Mouse (Mus musculus) MEL (cell line): Measurements from ENCODE around the gene Aldh1a2. TPM values are rescaled to one million over a fixed set of nuclear protein-coding genes. Genes with fewer than 3 reads are reported as not detected.

Experiments
- DNase-seq: peaks from one replicate; pipeline ENCODE4 v3.0.0; 2011; ENCODE audit warnings: low read depth, low spot score
- H3K27ac ChIP-seq: 2 replicates; pipeline ENCODE4 v1.5.1; 2012; ENCODE audit warnings: low read depth, mild to moderate bottlenecking, control low read depth, low read length, moderate library complexity; ENCODE audit not compliant: control insufficient read depth
- H3K27me3 ChIP-seq, 2 experiments: fragments of 150-350 bp in 1 of 2; sonication (generic) in 1 of 2; 2 replicates each; pipeline ENCODE4 v1.6.1; 2012; ENCODE audit warnings: low read length in 2 of 2, mild to moderate bottlenecking in 2 of 2, improper control_type of control experiment in 1 of 2, moderate library complexity in 1 of 2; ENCODE audit not compliant: insufficient read depth in 2 of 2, control insufficient read depth in 1 of 2
- H3K36me3 ChIP-seq, 2 experiments: 2 replicates each; pipeline ENCODE4 v1.6.1; 2012 to 2014; ENCODE audit warnings: low read length in 2 of 2, improper control_type of control experiment in 1 of 2, inconsistent platforms in 1 of 2, mild to moderate bottlenecking in 1 of 2; ENCODE audit not compliant: insufficient read depth in 2 of 2, control insufficient read depth in 1 of 2
- H3K4me1 ChIP-seq, 2 experiments: fragments of 150-350 bp in 1 of 2; sonication (generic) in 1 of 2; 2 replicates each; pipeline ENCODE4 v1.6.1; 2012; ENCODE audit warnings: low read length in 2 of 2, improper control_type of control experiment in 1 of 2, mild to moderate bottlenecking in 1 of 2; ENCODE audit not compliant: insufficient read depth in 2 of 2, control insufficient read depth in 1 of 2
- H3K4me3 ChIP-seq, 2 experiments: fragments of 150-350 bp in 1 of 2; sonication (generic) in 1 of 2; 2 replicates each; pipeline ENCODE4 v1.5.1; 2012; ENCODE audit warnings: low read depth in 2 of 2, low read length in 2 of 2, mild to moderate bottlenecking in 2 of 2, moderate library complexity in 2 of 2, control low read depth in 1 of 2, improper control_type of control experiment in 1 of 2; ENCODE audit not compliant: control insufficient read depth in 1 of 2, insufficient read depth in 1 of 2
- H3K79me2 ChIP-seq: 2 replicates; pipeline ENCODE4 v1.6.1; 2012; ENCODE audit warnings: mild to moderate bottlenecking, low read length, moderate library complexity; ENCODE audit not compliant: control insufficient read depth, poor library complexity, insufficient read depth
- H3K9ac ChIP-seq: 2 replicates; pipeline ENCODE4 v1.6.1; 2012; ENCODE audit warnings: low read depth, mild to moderate bottlenecking, control low read depth, low read length, moderate library complexity; ENCODE audit not compliant: control insufficient read depth, poor library complexity, severe bottlenecking
- H3K9me3 ChIP-seq: fragments of 150-350 bp; sonication (generic); replicated peaks from 2 replicates; pipeline ENCODE4 v1.6.1; 2012; ENCODE audit warnings: mild to moderate bottlenecking, low read length, improper control_type of control experiment, moderate library complexity; ENCODE audit not compliant: insufficient read depth
- CHD1 ChIP-seq: IDR thresholded peaks from 2 replicates; pipeline ENCODE4 v1.6.1; 2012; ENCODE audit warnings: low read depth, mild to moderate bottlenecking, inconsistent platforms, low read length, improper control_type of control experiment
- CHD2 ChIP-seq: IDR thresholded peaks from 2 replicates; pipeline ENCODE4 v1.6.1; 2011; ENCODE audit warnings: low read length, improper control_type of control experiment
- EP300 ChIP-seq, 2 experiments: IDR thresholded peaks; 2 replicates each; pipeline ENCODE4 v1.6.1; 2011; ENCODE audit warnings: improper control_type of control experiment in 2 of 2, low read length in 2 of 2, low read depth in 1 of 2, mild to moderate bottlenecking in 1 of 2
- GABPA ChIP-seq: IDR thresholded peaks from 2 replicates; pipeline ENCODE4 v1.6.1; 2012; ENCODE audit warnings: low read depth, mild to moderate bottlenecking, inconsistent platforms, low read length, improper control_type of control experiment, moderate library complexity
- GATA1 ChIP-seq: IDR thresholded peaks from 2 replicates; pipeline ENCODE4 v1.6.1; 2011; ENCODE audit warnings: low read depth, low read length, improper control_type of control experiment
- JUND ChIP-seq: IDR thresholded peaks from 2 replicates; pipeline ENCODE4 v1.6.1; 2011; ENCODE audit warnings: low read depth, mild to moderate bottlenecking, improper control_type of control experiment, low read length
- NELFE ChIP-seq: IDR thresholded peaks from 2 replicates; pipeline ENCODE4 v1.6.1; 2011; ENCODE audit warnings: low read depth, low read length, improper control_type of control experiment
- POLR2A ChIP-seq, 2 experiments: IDR thresholded peaks; 2 replicates each; pipeline ENCODE4 v1.6.1; 2011 to 2012; ENCODE audit warnings: low read length in 2 of 2, mild to moderate bottlenecking in 2 of 2, control low read depth in 1 of 2, improper control_type of control experiment in 1 of 2, low read depth in 1 of 2, moderate library complexity in 1 of 2; ENCODE audit not compliant: control insufficient read depth in 1 of 2, insufficient read depth in 1 of 2, poor library complexity in 1 of 2
- POLR2AphosphoS5 ChIP-seq: IDR thresholded peaks from 2 replicates; pipeline ENCODE4 v1.6.1; 2012; ENCODE audit warnings: low read depth, borderline replicate concordance, mild to moderate bottlenecking, inconsistent platforms, low read length, moderate library complexity, mixed read lengths
- RAD21 ChIP-seq: IDR thresholded peaks from 2 replicates; pipeline ENCODE4 v1.6.1; 2011; ENCODE audit warnings: mild to moderate bottlenecking, low read depth, low read length, improper control_type of control experiment
- RCOR1 ChIP-seq: IDR thresholded peaks from 2 replicates; pipeline ENCODE4 v1.6.1; 2012; ENCODE audit warnings: low read depth, mild to moderate bottlenecking, inconsistent platforms, low read length, improper control_type of control experiment
- TAL1 ChIP-seq: IDR thresholded peaks from 2 replicates; pipeline ENCODE4 v1.6.1; 2012; ENCODE audit warnings: mild to moderate bottlenecking, inconsistent platforms, low read length, moderate library complexity, mixed read lengths
- TCF12 ChIP-seq: IDR thresholded peaks from 2 replicates; pipeline ENCODE4 v1.6.1; 2014; ENCODE audit warnings: low read depth, mild to moderate bottlenecking, inconsistent platforms, low read length, improper control_type of control experiment, moderate library complexity
- USF1 ChIP-seq: IDR thresholded peaks from 2 replicates; pipeline ENCODE4 v1.6.1; 2014; ENCODE audit warnings: low read depth, mild to moderate bottlenecking, inconsistent platforms, low read length, improper control_type of control experiment, moderate library complexity
- ZKSCAN1 ChIP-seq: IDR thresholded peaks from 2 replicates; pipeline ENCODE4 v1.6.1; 2012; ENCODE audit warnings: low read depth, mild to moderate bottlenecking, inconsistent platforms, low read length, improper control_type of control experiment, moderate library complexity
- ZNF384 ChIP-seq: IDR thresholded peaks from 2 replicates; pipeline ENCODE4 v1.6.1; 2012; ENCODE audit warnings: low read depth, mild to moderate bottlenecking, inconsistent platforms, low read length, improper control_type of control experiment
- polyA plus RNA-seq, 2 experiments: library from polyadenylated mRNA; stranded (reverse) in 1 of 2; unstranded in 1 of 2; fragments of >175 nt in 1 of 2; fragments of >200 nt in 1 of 2; gene quantifications; 2 replicates each; pipeline versions ENCODE4 v1.2.1 to v1.2.4; 2012; ENCODE audit warnings: low replicate concordance in 2 of 2, low read depth in 1 of 2; ENCODE audit not compliant: insufficient read length in 2 of 2, insufficient read depth in 1 of 2, missing spikeins in 1 of 2
- total RNA-seq: library from RNA; depleted of rRNA; stranded (reverse); fragments of 300-350 nt; gene quantifications from 2 replicates; pipeline ENCODE4 v1.2.3, GENCODE M21; 2012

Aldh1a2 gene
- total and polyA plus RNA-seq, 3 experiments: not detected

- TF ChIP-seq RCOR1: no peak
- peak; percentile 34; the same call in 1 of the 2 replicates for TF ChIP-seq ZKSCAN1
- TF ChIP-seq EP300 (IDR thresholded peaks at IDR 0.05; ENCODE audit: low read depth in 1 of 2, low read length in 2 of 2): peak in 1 of 2 experiments; percentile 75; a peak in 2 of 4 replicates
- peak; percentile 96 for TF ChIP-seq ZNF384
- H3K9ac ChIP-seq: no peak overlapping the region
- DNase-seq: peak; percentile 48
Observed at GRCm38 (mm10) chr9:71198826-71199225, 16.8 kb upstream of the Aldh1a2 start.

GRCm38 (mm10) chr9:71202265-71202664, 13.3 kb upstream of the Aldh1a2 start:
- H3K9ac ChIP-seq: no peak overlapping the region
- no peak overlapping the region for H3K27ac ChIP-seq
- no peaks in the 10 kb centered on the region for H3K79me2 ChIP-seq
- peaks cover 0 to 7% of the 10 kb centered on the region in 2 experiments; a peak in 2 of 4 replicates for H3K36me3 ChIP-seq
- no peaks in the 10 kb centered on the region for H3K9me3 ChIP-seq
- H3K4me1 ChIP-seq: peaks cover 0 to 2% of the 10 kb centered on the region in 2 experiments; a peak in 2 of 4 replicates
- no peak for DNase-seq
- TF ChIP-seq POLR2A (IDR thresholded peaks at IDR 0.05; ENCODE audit: control insufficient read depth in 1 of 2, insufficient read depth in 1 of 2, low read depth in 1 of 2, low read length in 2 of 2, poor library complexity in 1 of 2): no peak
- TF ChIP-seq TAL1: no peak
- TF ChIP-seq GATA1: no peak
- TF ChIP-seq ZKSCAN1: no peak
- TF ChIP-seq ZNF384: no peak
- TF ChIP-seq POLR2AphosphoS5: no peak
- no peak for TF ChIP-seq EP300 (IDR thresholded peaks at IDR 0.05; ENCODE audit: low read depth in 1 of 2, low read length in 2 of 2)
- TF ChIP-seq USF1: no peak
- no peak for TF ChIP-seq CHD1
- no peak for TF ChIP-seq JUND
- TF ChIP-seq TCF12: no peak
- TF ChIP-seq CHD2: no peak
- TF ChIP-seq RAD21: no peak
- TF ChIP-seq NELFE: no peak
- no peak for TF ChIP-seq GABPA
- peaks cover 0 to 2% of the 10 kb centered on the region in 2 experiments; a peak in 3 of 4 replicates for H3K27me3 ChIP-seq
- H3K4me3 ChIP-seq: no peak overlapping the region

More at GRCm38 (mm10) chr9:71198826-71199225, 16.8 kb upstream of the Aldh1a2 start:
- H3K27me3 ChIP-seq: peaks cover 0 to 2% of the 10 kb centered on the region in 2 experiments; a peak in 3 of 4 replicates
- peaks cover 0 to 2% of the 10 kb centered on the region in 2 experiments; a peak in 2 of 4 replicates for H3K4me1 ChIP-seq
- H3K9me3 ChIP-seq: no peaks in the 10 kb centered on the region
- no peaks in the 10 kb centered on the region for H3K79me2 ChIP-seq
- H3K27ac ChIP-seq: no peak overlapping the region
- H3K36me3 ChIP-seq: peaks cover 0 to 7% of the 10 kb centered on the region in 2 experiments; a peak in 2 of 4 replicates
- no peak overlapping the region; a peak in 1 of 4 replicates for H3K4me3 ChIP-seq
